Mouse (Mus musculus): ENCODE data around the gene Hist2h2ab.
"Not testable (repeated sequence)": the region's sequence is repeated elsewhere in the genome, so short reads cannot be mapped to it uniquely, and the experiment has no call there.

Hist2h2ab gene

DNA sequence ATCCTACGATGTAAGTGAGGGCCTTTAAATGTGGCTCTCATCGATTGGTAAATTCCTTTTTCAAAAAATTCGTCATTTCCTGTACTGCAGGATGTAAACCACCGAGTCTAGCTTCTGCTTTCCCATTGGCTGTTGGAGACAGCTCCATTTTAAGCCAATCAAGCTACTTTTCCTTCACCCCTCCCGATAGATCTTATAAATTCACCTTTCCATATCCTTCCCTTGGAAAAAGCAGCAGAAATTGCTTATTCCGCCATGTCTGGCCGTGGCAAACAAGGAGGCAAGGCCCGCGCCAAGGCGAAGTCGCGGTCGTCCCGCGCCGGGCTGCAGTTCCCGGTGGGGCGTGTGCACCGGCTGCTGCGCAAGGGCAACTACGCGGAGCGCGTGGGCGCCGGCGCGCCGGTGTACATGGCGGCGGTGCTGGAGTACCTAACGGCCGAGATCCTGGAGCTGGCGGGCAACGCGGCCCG lies at the start of gene Hist2h2ab, which contains the start of gene Bola1:
TSS of gene Hist2h2ab (plus strand) at position 205 of the 470 bp plus-strand sequence.
TSS of gene Bola1 (minus strand) at position 49 of the 470 bp plus-strand sequence.
- peak; percentile 99 for DNase-seq

- DNase-seq: no peak
These were observed 49.4 kb upstream of the Hist2h2ab start for GRCm38 (mm10) chr3:96170276-96170675.

- DNase-seq: no peak
These were observed 48.6 kb upstream of the Hist2h2ab start for GRCm38 (mm10) chr3:96170976-96171545.

DNA sequence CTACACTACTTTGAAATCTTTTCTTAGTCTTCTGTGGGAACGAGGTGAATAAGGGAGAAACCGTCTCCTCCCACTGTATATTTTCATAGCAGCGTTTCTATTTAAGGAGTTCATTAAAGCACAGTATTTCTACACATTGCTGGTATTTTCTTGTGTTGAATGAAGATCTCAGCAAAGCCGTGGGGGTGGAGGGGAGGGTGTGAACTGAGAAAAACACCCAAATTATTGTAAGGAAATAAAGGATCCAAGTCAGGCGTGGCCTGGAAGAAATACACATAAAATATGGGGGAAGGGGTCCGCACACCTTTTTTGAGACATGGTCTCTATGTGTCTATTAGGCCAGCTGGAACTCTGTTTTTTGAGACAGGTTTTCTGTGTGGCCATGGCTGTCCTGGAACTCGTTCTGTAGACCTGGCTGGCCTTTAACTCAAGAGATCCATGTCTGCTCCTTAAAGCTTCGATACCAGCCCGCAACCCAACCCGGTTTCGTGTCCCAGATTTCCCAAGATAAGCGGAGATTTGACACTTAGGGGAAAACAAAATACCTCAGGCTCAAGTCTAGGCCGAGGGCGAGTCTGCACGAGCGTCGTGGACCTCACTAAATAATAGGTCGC lies 48.0 kb upstream of the Hist2h2ab start:
- no peak for DNase-seq

GRCm38 (mm10) chr3:96172197-96173178 lies 47.2 kb upstream of the Hist2h2ab start, which contains the start of gene Sf3b4:
Sf3b4 (plus strand) TSS chr3:96172332.
- DNase-seq: peak; percentile 99

GRCm38 (mm10) chr3:96173185-96173584 lies 46.5 kb upstream of the Hist2h2ab start:
- DNase-seq: no peak

- not testable (repeated sequence) for DNase-seq
These were observed 45.6 kb upstream of the Hist2h2ab start for GRCm38 (mm10) chr3:96174042-96174441.

- DNase-seq: no peak
These were observed 44.4 kb upstream of the Hist2h2ab start for GRCm38 (mm10) chr3:96175251-96175650.

- DNase-seq: no peak
These were observed 41.2 kb upstream of the Hist2h2ab start for GRCm38 (mm10) chr3:96178427-96178826.

GRCm38 (mm10) chr3:96178902-96179301 lies 40.8 kb upstream of the Hist2h2ab start:
- no peak for DNase-seq

DNA sequence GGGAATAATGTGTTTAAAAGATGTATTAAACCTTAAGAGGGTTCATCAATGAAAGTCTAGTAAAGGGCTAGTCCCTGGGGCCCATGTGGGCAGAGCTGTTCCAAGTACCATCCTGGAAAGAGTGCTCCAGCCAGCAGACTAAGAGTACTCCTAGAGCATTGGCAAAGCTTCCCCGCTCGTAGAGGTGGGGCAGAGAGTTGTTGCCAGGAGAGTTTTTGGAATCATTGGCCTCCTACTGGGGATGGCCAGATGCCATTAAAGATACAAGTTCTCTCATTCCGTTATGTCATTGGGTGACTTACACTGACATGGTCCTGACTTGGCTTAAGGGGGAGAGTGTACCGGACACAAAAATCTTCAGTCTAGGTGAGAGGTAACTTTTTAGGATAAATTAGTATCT lies 40.1 kb upstream of the Hist2h2ab start:
- peak; percentile 96 for DNase-seq

DNA sequence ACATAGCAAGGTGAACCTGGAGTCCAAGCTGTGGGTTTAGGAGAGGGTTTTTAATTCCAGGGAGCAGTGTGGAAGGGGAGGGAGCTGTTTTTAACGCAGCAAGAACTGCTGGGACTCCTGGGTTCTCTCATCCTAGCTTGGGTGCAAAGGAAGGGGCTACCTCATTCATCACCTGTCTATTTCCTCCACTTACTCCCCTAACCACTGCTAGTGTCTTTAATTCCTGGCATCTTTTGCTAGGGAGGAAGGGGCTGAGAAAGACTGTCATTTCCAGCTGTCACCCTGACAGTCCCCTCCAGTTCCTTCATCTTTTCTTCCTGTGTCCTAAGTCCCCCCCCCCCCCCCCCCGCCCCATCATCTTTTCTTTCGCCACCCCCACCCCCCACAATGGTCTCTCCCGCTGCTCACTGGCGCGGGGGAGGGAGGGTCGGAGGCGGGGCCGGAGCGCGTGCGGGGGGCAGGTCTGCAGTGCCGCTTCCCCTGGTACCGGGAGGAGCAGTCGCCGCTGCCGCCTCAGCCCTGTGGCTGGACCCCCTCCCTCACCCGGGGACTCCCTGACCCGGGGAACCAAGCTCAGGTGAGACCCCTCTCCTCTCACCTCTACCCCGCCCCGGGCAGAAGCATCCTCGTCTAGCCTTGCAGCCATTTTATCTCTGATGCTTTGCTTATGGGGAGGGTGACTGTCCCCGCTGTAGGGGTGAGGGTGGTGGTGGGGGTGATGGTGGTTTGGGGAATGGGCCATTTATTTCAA lies 38.8 kb upstream of the Hist2h2ab start, which contains the start of gene Sv2a:
TSS of gene Sv2a (plus strand) at position 425 of the 751 bp plus-strand sequence.
- DNase-seq: peak; percentile 95

DNA sequence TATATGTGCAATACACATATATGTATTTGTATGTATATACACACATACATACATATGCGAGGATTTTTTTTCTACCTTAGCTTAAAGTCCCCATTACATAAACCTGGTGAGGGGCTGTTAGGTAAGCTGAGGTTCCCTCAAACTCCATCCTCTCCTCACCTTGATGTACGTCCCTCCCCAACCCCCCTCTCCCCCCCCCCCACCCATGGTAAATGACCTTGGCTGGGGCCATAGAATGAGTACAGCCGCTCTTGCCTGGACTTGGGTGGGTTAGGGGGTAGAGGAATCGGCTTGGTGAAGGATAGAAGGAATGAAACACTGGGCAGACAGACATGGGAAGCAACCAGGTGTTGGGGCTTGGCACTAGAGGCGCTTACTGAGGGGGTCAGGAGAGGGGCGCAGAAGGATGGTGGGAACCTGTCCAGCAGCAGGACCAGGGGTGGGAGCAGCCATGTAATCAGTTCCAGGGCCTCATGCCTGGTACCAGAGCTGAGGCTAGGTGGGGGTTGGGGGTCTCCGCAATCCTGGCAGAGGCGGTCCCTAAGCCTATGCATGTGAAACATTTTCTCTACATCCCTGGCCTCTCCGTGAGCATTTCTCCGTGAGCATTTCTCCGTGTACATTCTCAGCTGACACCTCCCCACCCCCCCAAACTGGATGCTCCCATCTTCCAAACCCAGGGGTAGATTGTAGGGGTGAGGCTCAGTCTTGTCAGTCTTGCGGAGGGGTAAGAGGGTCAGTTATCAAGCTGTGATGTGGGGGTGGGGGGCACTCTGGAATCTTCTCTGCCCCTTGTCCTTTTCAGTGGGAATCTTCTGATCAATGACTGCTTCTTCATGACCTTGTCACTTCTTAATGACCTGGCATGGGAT lies 37.9 kb upstream of the Hist2h2ab start:
- no peak for DNase-seq

DNA sequence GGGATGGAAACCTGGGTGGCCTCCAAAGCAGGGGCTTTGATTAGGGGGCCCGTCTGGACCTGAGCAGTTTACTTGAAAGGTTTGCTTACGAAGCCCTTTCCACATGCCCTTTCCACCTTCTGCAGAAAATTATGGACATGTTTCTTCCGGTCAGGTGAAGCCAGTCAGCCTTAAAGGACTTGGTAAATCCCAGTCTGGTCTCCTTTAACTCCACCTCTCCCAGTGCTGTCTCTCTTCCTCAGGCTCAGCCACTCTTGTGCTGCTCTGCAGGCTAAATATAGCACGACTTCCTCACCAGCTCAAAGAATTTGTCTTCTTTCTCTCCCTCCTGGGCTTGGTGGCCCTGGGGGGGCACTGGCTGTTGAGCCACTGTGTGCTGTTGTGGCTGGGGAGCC lies 37.3 kb upstream of the Hist2h2ab start:
- no peak for DNase-seq

DNA sequence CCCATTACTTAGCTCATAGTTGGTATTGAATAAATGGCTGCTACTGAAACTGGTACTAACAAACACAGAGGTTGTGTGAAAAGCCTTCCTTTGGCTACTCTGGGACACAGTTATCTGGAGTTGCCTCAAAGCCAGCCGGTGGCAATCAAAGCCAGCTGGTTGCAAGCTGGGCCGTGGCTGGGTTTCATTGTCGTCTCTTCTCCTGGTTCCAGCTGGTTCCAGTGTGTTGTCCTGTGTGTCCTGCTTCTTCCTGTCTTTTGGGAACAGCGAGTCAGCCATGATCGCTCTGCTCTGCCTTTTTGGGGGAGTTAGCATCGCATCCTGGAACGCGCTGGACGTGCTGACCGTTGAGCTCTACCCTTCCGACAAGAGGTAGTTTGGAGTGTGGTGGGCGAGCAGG lies 26.7 kb upstream of the Hist2h2ab start:
- no peak for DNase-seq

GRCm38 (mm10) chr3:96194966-96195365 lies 24.7 kb upstream of the Hist2h2ab start:
- no peak for DNase-seq

- DNase-seq: no peak
These were observed 23.9 kb upstream of the Hist2h2ab start for GRCm38 (mm10) chr3:96195616-96196313.

- DNase-seq: no peak
These were observed 23.1 kb upstream of the Hist2h2ab start for GRCm38 (mm10) chr3:96196437-96197128.

GRCm38 (mm10) chr3:96197129-96197749 lies 22.4 kb upstream of the Hist2h2ab start:
- DNase-seq: peak; percentile 99

DNA sequence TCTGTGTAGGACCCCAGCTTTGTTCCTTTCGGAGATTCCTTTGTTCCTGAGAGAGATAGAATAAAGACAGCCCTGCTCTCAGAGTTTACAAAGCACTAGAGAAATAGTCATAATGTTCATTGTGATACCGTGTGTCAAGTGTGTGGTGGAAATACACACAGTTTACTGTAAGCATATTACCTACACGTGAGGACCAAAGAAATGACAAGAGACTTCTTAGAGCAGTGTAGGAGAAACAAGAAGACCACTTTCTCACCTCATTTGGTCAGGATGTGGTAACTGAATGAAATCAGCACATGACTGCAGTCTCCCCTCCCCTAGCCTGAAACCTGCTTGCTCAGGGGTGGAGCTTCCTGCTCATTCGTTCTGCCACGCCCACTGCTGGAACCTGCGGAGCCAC lies 21.5 kb upstream of the Hist2h2ab start:
- no peak for DNase-seq
